Mouse (Mus musculus) heart, postnatal 10 days (tissue): ENCODE measurements at regions not wholly inside any gene's neighbourhood (a gene's known extent, or its start where the extent isn't known, plus 50 kb on each side); places are given as distances from the start of the nearest gene placed in this dataset.

Experiments
- DNase-seq, 2 experiments: peaks; one replicate each; pipeline ENCODE4 v3.0.0; 2021
- intact Hi-C: fragments of 180-260 bp; cut with DNase I; formaldehyde crosslinking; loops from one replicate; pipeline ENCODE4 v1.15.1; 2025

GRCm38 (mm10) chr17:41990804-41991203 is 324.9 kb upstream of the Ptchd4 start:
- intact Hi-C loops, result no loop called here
- DNase-seq, result no peak

- intact Hi-C loops, result no loop called here
- DNase-seq, result no peak
These were observed 307.3 kb upstream of the Ptchd4 start for GRCm38 (mm10) chr17:42008415-42008814.

- intact Hi-C loops, result no loop called here
- no peak for DNase-seq
These were observed 291.5 kb upstream of the Ptchd4 start for GRCm38 (mm10) chr17:42024295-42024694.

GRCm38 (mm10) chr17:42027253-42027652 is 288.5 kb upstream of the Ptchd4 start:
- intact Hi-C loops, result no loop called here
- no peak for DNase-seq

- intact Hi-C loops, result no loop called here
- DNase-seq, result no peak
These were observed 286.3 kb upstream of the Ptchd4 start for GRCm38 (mm10) chr17:42029452-42029851.

- intact Hi-C loops, result no loop called here
- DNase-seq, result no peak
These were observed 278.7 kb upstream of the Ptchd4 start for GRCm38 (mm10) chr17:42037089-42037488.

- intact Hi-C loops, result no loop called here
- DNase-seq, result no peak
These were observed 265.8 kb upstream of the Ptchd4 start for GRCm38 (mm10) chr17:42049779-42050515.

GRCm38 (mm10) chr17:42090764-42091452 is 224.8 kb upstream of the Ptchd4 start:
- DNase-seq, result no peak
- intact Hi-C loops, result no loop called here

- intact Hi-C loops, result no loop called here
- DNase-seq, result no peak
These were observed 202.1 kb upstream of the Ptchd4 start for GRCm38 (mm10) chr17:42113684-42114083.

GRCm38 (mm10) chr17:42120759-42121158 is 195.0 kb upstream of the Ptchd4 start:
- intact Hi-C loops, result no loop called here

GRCm38 (mm10) chr17:42126488-42127237 is 189.1 kb upstream of the Ptchd4 start:
- intact Hi-C loops, result no loop called here
- DNase-seq, result peak; percentile 44 to 59

More at GRCm38 (mm10) chr17:42120759-42121158, 195.0 kb upstream of the Ptchd4 start:
- no peak for DNase-seq

GRCm38 (mm10) chr17:42169391-42170018 is 146.2 kb upstream of the Ptchd4 start:
- no peak for DNase-seq
- intact Hi-C loops, result no loop called here

GRCm38 (mm10) chr17:42188531-42188930 is 127.2 kb upstream of the Ptchd4 start:
- intact Hi-C loops, result no loop called here
- no peak for DNase-seq

GRCm38 (mm10) chr17:42190206-42190902 is 125.4 kb upstream of the Ptchd4 start:
- intact Hi-C loops, result no loop called here
- DNase-seq, result no peak
